Comparison of ENCODE assay signal across 8 mouse cellular contexts in the genomic region with DNA sequence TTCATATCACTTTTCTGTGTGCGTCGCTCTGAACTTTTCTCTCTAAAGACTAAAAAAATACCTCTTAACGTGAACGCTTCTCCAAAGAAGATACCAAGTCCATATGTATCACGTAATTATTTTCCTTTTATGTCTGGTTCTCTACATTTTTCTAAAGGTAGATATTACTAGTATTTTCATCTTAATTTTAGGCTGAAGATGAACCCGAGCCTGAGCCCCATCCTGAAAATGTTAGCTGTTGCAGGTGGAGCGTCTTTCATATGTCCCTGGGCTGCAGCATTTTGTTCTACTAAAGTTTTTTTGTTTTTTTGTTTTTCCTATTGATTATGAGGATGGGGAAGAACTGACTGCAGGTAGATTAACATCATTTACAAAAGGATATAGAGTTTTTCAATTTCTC. TPM values are rescaled to one million over a fixed set of nuclear protein-coding genes. Genes with fewer than 3 reads are reported as not detected.
A peak's percentile ranks its signal among the peaks of the same experiment; 100 is the strongest.
DNase-seq lines count a peak whose midpoint lies in the region; ATAC-seq and TF ChIP-seq lines count a peak whose summit lies in the region.

No protein-coding gene starts in this region.

- no peak for TF ChIP-seq CTCF in kidney, postnatal 0 days (IDR thresholded peaks at IDR 0.05; ENCODE audit: low read depth)

- no peak for DNase-seq in kidney, postnatal 0 days (ENCODE audit: low spot score)
- no peak for DNase-seq in kidney, postnatal 36 days
- no peak for DNase-seq in embryonic facial prominence, embryonic 11.5 days (ENCODE audit: low spot score)
- DNase-seq in right cerebral cortex, postnatal 10 days (ENCODE audit: low spot score in 2 of 2): no peak
- DNase-seq in right cerebral cortex, adult 2 months (ENCODE audit: low spot score in 2 of 2): no peak
- no peak for DNase-seq in frontal cortex, adult 2 months (ENCODE audit: extremely low spot score in 1 of 2, low spot score in 1 of 2)

- no peaks in the 10 kb centered on the region for H3K4me1 ChIP-seq in kidney, postnatal 0 days (replicated peaks; ENCODE audit: insufficient read depth, low read length)
- no peaks in the 10 kb centered on the region for H3K4me1 ChIP-seq in embryonic facial prominence, embryonic 11.5 days (ENCODE audit: control insufficient read depth, insufficient read depth, low read length)
- peaks cover 9% of the 10 kb centered on the region for H3K4me1 ChIP-seq in intestine, embryonic 15.5 days (replicated peaks)
- peaks cover 18% of the 10 kb centered on the region for H3K4me1 ChIP-seq in neural tube, embryonic 12.5 days

- H3K4me2 ChIP-seq in kidney, postnatal 0 days (ENCODE audit: low read length): peak overlapping the region; percentile 53
- H3K4me2 ChIP-seq in embryonic facial prominence, embryonic 11.5 days (ENCODE audit: low read depth, low read length): peak overlapping the region; percentile 21; the same call in 1 of the 2 replicates
- H3K4me2 ChIP-seq in intestine, embryonic 15.5 days (replicated peaks): peak overlapping the region; percentile 68
- peak overlapping the region; percentile 71 for H3K4me2 ChIP-seq in neural tube, embryonic 12.5 days (replicated peaks)

- no peak for ATAC-seq in kidney, postnatal 0 days (replicated peaks; ENCODE audit: low FRiP score, low read depth)
- no peak for ATAC-seq in embryonic facial prominence, embryonic 11.5 days (replicated peaks; ENCODE audit: insufficient number of reproducible peaks, low FRiP score, low TSS enrichment, low read depth)
- ATAC-seq in intestine, embryonic 15.5 days: no peak
- ATAC-seq in neural tube, embryonic 12.5 days (ENCODE audit: low FRiP score, low read depth): no peak

- H3K4me3 ChIP-seq in kidney, postnatal 0 days (replicated peaks; ENCODE audit: low read depth, low read length): peak overlapping the region; percentile 63
- peak overlapping the region; percentile 68 for H3K4me3 ChIP-seq in embryonic facial prominence, embryonic 11.5 days (ENCODE audit: low read depth, low read length)
- peak overlapping the region; percentile 62 for H3K4me3 ChIP-seq in intestine, embryonic 15.5 days (replicated peaks)
- H3K4me3 ChIP-seq in neural tube, embryonic 12.5 days: peak overlapping the region; percentile 53

- H3K9ac ChIP-seq in kidney, postnatal 0 days (ENCODE audit: low read depth, low read length): peak overlapping the region; percentile 54
- no peak overlapping the region; the same call in 1 of the 2 replicates for H3K9ac ChIP-seq in embryonic facial prominence, embryonic 11.5 days (replicated peaks; ENCODE audit: low read length)
- peak overlapping the region; percentile 47; the same call in 1 of the 2 replicates for H3K9ac ChIP-seq in intestine, embryonic 15.5 days
- H3K9ac ChIP-seq in neural tube, embryonic 12.5 days: no peak overlapping the region

- H3K27me3 ChIP-seq in kidney, postnatal 0 days (ENCODE audit: insufficient read depth, low read length): no peaks in the 10 kb centered on the region
- no peaks in the 10 kb centered on the region for H3K27me3 ChIP-seq in embryonic facial prominence, embryonic 11.5 days (ENCODE audit: control insufficient read depth, insufficient read depth, low read length)
- no peaks in the 10 kb centered on the region for H3K27me3 ChIP-seq in intestine, embryonic 15.5 days (replicated peaks)
- no peaks in the 10 kb centered on the region for H3K27me3 ChIP-seq in neural tube, embryonic 12.5 days (replicated peaks)

- H3K9me3 ChIP-seq in kidney, postnatal 0 days (replicated peaks; ENCODE audit: low read length): no peaks in the 10 kb centered on the region
- no peaks in the 10 kb centered on the region for H3K9me3 ChIP-seq in embryonic facial prominence, embryonic 11.5 days (replicated peaks; ENCODE audit: control insufficient read depth, low read length)
- H3K9me3 ChIP-seq in intestine, embryonic 15.5 days: no peaks in the 10 kb centered on the region
- no peaks in the 10 kb centered on the region for H3K9me3 ChIP-seq in neural tube, embryonic 12.5 days

- WGBS in kidney, postnatal 0 days: 1% methylated on average over 7 of the region's 7 CpGs
- 2% methylated on average over 7 of the region's 7 CpGs for WGBS in embryonic facial prominence, embryonic 11.5 days
- 1% methylated on average over 7 of the region's 7 CpGs for WGBS in intestine, embryonic 15.5 days
- 3% methylated on average over 7 of the region's 7 CpGs for WGBS in neural tube, embryonic 12.5 days

- H3K27ac ChIP-seq in kidney, postnatal 0 days: peak overlapping the region; percentile 82
- 0 out of 2 replicates have a peak overlapping the region, but pooled peaks have one; percentile 35 for H3K27ac ChIP-seq in embryonic facial prominence, embryonic 11.5 days (replicated peaks; ENCODE audit: low read depth, low read length)
- peak overlapping the region; percentile 79; the same call in 1 of the 2 replicates for H3K27ac ChIP-seq in intestine, embryonic 15.5 days
- no peak overlapping the region for H3K27ac ChIP-seq in neural tube, embryonic 12.5 days

- peaks cover 7% of the 10 kb centered on the region; the same call in 1 of the 2 replicates for H3K36me3 ChIP-seq in kidney, postnatal 0 days (ENCODE audit: insufficient read depth, low read length)
- no peaks in the 10 kb centered on the region; the same call in 1 of the 2 replicates for H3K36me3 ChIP-seq in embryonic facial prominence, embryonic 11.5 days (replicated peaks; ENCODE audit: control insufficient read depth, insufficient read depth, low read depth, low read length)
- H3K36me3 ChIP-seq in intestine, embryonic 15.5 days: 0 out of 2 replicates have a peak, but pooled peaks cover 3% of the 10 kb centered on the region
- peaks cover 13% of the 10 kb centered on the region for H3K36me3 ChIP-seq in neural tube, embryonic 12.5 days

RNA-seq across cellular contexts. Expression of a gene that starts 0.5 kb away (rescaled TPM):
- 166 and 187 TPM in 2 replicates for polyA plus RNA-seq in kidney, postnatal 0 days (2015; fragmentation: Nextera tagmentation; extraction: Ambion mirVana)
- 385 and 425 TPM in 2 replicates for polyA plus RNA-seq in embryonic facial prominence, embryonic 11.5 days (2014; fragmentation: Nextera tagmentation; extraction: Ambion mirVana)
- 247 and 259 TPM in 2 replicates for polyA plus RNA-seq in intestine, embryonic 15.5 days (2015; fragmentation: Nextera tagmentation; extraction: Ambion mirVana)
- 189 and 190 TPM in 2 replicates for polyA plus RNA-seq in neural tube, embryonic 12.5 days (2016; fragmentation: Nextera tagmentation; extraction: Ambion mirVana)
- 67.0 and 72.5 TPM in 2 replicates for polyA plus RNA-seq in frontal cortex, adult 2 months (2012; rRNA removed)

RNA-seq across cellular contexts. Expression of a gene that starts 6.0 kb away (rescaled TPM):
- 46.5 and 49.7 TPM in 2 replicates for polyA plus RNA-seq in kidney, postnatal 0 days (2015; fragmentation: Nextera tagmentation; extraction: Ambion mirVana)
- polyA plus RNA-seq in embryonic facial prominence, embryonic 11.5 days (2014; fragmentation: Nextera tagmentation; extraction: Ambion mirVana): 51.3 and 56.4 TPM in 2 replicates
- 42.5 and 43.3 TPM in 2 replicates for polyA plus RNA-seq in intestine, embryonic 15.5 days (2015; fragmentation: Nextera tagmentation; extraction: Ambion mirVana)
- 54.3 and 59.6 TPM in 2 replicates for polyA plus RNA-seq in neural tube, embryonic 12.5 days (2016; fragmentation: Nextera tagmentation; extraction: Ambion mirVana)
- 64.4 and 66.6 TPM in 2 replicates for polyA plus RNA-seq in frontal cortex, adult 2 months (2012; rRNA removed)

RNA-seq across cellular contexts. Expression of a gene that starts 9.3 kb away (rescaled TPM):
- polyA plus RNA-seq in kidney, postnatal 0 days (2015; fragmentation: Nextera tagmentation; extraction: Ambion mirVana): 19.5 and 24.0 TPM in 2 replicates
- 32.2 and 33.2 TPM in 2 replicates for polyA plus RNA-seq in embryonic facial prominence, embryonic 11.5 days (2014; fragmentation: Nextera tagmentation; extraction: Ambion mirVana)
- 19.9 and 25.1 TPM in 2 replicates for polyA plus RNA-seq in intestine, embryonic 15.5 days (2015; fragmentation: Nextera tagmentation; extraction: Ambion mirVana)
- 42.9 and 47.6 TPM in 2 replicates for polyA plus RNA-seq in neural tube, embryonic 12.5 days (2016; fragmentation: Nextera tagmentation; extraction: Ambion mirVana)
- 152 and 158 TPM in 2 replicates for polyA plus RNA-seq in frontal cortex, adult 2 months (2012; rRNA removed)

Comparison
In these comparisons a context has a peak if more than half of its experiments do, and no peak if none do; other contexts are left out.
1. H3K4me2 ChIP-seq: peak in every context shown above with its lines; median percentile 71 in neural tube, embryonic 12.5 days; 68 in intestine, embryonic 15.5 days; 53 in kidney, postnatal 0 days; 21 in embryonic facial prominence, embryonic 11.5 days.
2. H3K9ac ChIP-seq: peak in kidney, postnatal 0 days (single experiment) and intestine, embryonic 15.5 days (single experiment); none in embryonic facial prominence, embryonic 11.5 days (single experiment) and neural tube, embryonic 12.5 days (single experiment).
3. Peak in every context shown above with its lines, with median percentiles within 50 percentile points of each other: H3K4me3 ChIP-seq.